Mouse (Mus musculus) T-helper 1 cell (primary cell): Measurements from ENCODE around the gene Adal.
"Not testable (repeated sequence)": the region's sequence is repeated elsewhere in the genome, so short reads cannot be mapped to it uniquely, and the experiment has no call there.

Source experiments
- in situ Hi-C: fragments of 300-600 bp; cut with MboI, MseI; formaldehyde crosslinking; loops from one replicate; pipeline ENCODE4 v1.15.1; 2025; ENCODE audit warnings: high pct_unique_total_duplicates

Gene Adal

DNA sequence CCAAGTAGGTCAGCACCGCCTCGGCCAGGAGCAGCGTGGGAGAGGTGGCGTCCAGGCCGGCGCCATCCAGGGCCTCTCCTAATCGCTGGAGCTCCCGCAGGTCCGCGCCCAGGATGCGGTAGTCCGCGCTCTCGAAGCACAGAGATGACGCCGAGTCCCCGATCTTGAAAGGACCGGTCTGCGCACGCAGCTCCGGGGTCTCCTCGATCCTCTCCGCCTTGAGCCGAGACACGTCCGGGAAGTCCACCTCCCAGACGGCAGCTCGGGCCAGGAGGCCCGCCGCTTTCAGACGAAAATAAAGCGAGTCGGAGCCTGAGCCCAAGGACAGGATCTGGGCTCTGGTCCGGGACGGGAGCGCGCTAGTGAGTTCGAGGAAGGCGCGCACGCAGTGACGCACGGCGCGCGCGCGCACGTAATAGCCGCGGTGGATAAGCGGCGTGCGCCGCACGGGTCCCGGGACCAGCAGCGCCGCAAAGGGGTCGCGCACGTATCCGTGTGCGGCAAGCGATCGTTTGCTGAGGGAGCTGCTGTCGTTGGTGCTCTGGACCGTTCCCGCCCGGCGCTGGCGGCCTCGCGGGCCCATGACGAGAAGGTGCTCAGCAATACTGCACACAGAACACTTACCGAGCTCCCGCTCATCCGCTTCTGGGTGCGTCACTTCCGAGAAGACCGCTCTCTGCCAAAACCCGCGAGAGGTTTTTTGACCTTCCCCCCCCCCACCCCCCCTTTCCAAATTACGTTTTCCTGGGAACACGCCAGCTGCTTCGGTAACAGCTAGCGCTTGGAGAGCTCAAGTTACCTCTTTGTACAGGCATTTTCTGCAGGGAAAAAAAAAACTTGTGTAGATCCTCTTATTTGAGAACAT is at the start of gene Adal, which contains the start of gene Lcmt2:
Adal (plus strand) TSS at position 411 of the 865 bp plus-strand sequence.
Lcmt2 (minus strand) TSS at position 636 of the 865 bp plus-strand sequence.
- in situ Hi-C loops = no loop called here

DNA sequence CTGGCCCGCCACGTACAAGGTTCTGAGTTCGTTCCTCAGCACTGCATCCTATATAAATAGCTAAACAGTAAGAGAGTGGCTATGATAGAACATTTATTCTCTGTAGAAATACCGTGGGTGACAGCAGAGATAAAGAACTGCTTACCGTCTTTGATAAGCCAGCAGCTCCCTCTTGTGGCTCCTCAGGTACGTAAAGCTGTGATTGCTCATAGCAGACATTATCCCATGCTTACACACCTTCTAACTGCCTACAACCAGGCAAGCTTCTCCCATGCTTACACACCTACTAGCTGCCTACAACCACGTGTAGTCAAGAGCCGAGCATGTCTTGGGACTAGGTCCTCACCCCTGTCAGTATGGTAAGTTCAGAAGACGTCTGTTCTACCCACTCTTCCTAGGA is 38.2 kb upstream of the Adal start:
- in situ Hi-C loops = no loop called here

DNA sequence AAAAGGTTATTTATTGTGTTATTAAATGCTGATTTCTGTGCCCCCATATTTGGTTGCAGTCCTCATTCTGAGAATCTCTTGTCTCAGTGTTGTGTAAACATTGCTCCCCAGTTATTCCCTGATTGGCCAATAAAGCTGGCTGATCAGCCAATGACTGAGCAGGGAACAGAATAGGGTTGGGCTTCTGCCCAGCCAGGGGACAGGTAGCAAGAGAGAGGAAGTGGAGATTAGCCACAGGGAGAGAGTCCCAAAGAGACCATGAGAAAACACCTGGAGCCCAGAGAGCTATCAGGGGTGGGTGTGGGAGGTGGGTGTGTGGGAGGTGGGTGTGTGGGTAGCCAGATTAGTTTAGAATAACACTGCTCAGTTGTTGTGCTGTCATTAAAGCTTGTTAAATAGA is 34.3 kb upstream of the Adal start:
- in situ Hi-C loops = no loop called here

DNA sequence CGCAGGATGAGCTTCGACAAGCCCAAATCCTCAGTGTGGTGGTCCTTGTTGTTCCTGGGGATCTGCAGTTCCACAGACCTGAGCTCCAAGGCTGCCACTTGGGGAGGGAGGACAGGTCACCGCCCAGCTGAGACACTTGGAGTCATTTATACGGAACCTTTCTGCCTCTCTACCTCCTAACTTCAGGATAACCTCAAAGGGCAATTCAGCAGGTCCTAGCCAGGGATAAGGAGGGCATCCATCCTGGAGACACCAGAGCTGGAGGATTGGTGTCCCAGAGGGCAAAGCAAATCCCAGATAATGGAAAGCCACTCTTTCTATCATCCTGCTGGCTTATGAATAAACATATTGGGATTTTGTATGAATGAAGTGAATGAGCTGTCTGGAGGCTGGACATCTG is 30.5 kb upstream of the Adal start, which contains the start of gene Tgm7:
Tgm7 (minus strand) TSS at position 101 of the 400 bp plus-strand sequence.
- in situ Hi-C loops = no loop called here

DNA sequence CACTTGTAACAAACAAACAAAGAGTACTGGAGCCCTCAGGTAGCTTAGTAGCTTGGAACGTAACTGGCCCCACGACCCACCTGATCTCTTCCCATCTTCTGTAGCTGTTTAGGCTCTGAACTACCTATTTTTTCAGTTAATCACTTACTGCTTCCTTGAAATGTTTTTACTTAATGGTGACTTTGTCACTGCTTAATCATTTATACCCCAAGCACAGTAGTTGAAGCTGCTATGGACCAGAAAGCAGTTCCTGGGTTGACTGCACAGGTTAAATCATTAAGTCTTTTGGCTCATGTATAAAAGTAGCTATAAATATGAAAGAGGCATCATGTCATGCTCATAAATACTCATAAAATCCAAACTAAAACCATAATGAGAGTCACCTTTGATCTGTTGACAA is 24.8 kb upstream of the Adal start:
- in situ Hi-C loops = no loop called here

DNA sequence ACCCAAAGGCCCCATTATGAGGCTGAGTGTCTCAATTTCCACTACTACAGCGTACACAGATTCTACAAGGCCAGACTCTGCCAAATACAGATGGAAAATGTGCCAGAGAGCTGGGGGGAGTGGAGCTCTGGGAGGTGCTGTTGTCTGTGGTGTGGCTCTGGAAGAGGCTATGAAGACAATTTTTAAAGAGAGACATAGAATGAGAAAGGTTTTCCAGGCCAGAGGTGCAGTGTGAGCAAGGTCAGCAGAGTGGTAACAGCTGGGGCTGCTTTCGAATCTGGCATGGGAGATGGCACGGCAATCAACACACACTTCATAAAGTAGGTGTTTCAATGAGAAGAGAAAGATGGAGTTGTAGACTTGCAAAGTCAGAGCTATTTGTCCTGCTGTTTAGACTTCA is 21.0 kb upstream of the Adal start:
- in situ Hi-C loops = no loop called here

DNA sequence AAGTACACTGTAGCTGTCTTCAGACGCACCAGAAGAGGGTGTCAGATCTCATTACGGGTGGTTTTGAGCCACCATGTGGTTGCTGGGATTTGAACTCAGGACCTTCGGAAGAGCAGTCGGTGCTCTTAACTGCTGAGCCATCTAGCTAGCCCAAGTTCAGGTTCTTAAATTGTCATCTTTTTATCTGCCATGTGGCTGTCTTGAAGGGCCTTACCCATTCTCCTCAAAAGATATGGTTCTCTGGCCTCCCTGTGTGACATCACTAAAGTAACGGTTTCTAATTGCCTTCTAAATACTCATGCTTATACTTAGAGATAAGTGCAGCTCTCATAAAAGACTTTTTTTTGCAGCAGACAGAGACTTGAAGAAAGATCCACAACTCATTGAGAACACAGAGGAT is 13.9 kb upstream of the Adal start:
- in situ Hi-C loops = not testable (repeated sequence)

DNA sequence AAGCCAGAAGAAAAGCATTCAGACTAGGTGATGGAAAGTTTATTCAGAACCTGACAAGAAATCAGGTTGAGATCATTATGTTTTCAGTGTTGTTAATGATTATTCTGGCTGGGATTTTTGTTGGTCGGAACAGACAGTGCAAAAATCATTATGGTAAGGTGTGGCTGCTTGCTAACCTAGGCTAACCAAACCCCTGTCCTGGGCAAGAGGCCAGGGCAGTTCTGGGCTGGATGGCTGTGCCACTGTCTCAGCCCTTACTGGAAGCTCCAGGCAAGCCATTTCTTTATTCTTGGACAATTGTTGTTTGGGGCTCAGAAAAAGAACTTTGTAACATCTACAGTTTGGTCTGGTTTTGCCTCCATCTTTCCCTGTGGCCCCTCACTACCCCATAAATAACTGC is 12.7 kb upstream of the Adal start:
- in situ Hi-C loops = no loop called here

DNA sequence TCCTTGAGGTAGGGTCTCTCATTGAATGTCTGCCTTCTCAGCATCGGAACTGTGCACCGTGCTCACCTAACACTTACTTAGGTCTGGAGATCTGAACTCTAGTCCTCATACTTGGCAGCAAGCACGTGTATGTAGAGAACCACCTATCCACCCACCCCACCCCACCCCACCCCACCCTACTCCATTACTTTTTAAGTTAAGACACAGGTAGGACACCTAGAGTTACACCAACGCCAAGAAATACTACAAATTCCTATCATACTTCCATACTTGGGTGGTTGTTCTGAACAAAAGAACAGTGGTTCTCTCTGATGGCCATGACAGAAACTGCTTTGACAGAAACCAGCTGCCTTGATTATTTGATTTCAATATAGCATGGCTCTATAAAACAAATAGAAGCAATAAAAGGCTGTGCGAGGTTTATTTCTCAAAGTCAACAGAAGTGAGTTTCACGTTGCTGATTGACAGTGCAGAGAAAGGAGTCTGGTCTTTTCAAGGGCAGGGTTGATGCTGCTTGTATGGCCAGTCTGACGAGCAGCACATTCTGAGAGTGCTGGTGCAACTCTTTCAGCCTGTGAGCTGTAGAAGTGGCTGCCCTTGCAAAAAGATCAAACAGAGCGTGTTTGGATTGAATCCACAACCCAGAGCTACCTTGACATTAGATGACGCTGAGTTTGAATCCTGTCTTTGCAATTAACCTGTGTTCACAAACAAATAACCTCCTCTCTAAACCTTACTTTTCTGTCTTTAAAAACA is 11.2 kb upstream of the Adal start:
- in situ Hi-C loops = no loop called here

DNA sequence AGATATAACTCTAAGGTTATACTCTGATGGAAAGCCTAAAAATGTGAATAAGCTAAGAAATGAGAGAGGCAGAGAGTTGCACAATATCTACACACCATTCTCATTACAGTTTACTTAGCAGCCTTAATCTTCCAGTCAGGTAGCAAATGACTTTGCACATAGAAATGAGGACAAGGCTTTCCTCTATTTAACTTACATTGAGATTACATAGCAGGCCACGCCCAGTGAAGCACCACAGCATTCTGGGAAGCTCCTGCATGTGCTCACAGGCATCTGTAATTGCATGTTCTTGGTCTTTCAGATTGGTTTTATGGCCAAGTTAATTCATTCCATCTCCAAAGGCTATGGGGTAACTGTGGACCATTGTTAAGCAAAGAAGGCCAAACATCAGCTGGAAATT is 7.4 kb upstream of the Adal start:
- in situ Hi-C loops = no loop called here

DNA sequence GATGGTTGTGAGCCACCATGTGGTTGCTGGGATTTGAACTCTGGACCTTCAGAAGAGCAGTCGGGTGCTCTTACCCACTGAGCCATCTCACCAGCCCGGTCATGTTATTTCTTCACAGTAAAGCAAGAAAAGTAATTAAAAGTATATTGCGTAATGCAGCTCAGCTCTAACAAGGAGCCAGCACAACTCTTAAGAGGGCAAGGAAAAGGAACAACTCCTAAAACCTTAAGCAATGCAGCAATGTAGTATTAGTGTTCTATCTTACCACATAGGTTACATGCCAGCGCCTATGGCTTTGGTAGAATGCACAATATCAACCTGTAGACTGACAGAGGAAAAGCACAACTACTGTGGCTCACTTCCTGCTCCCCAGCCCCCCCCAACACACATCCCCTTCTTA is 2.9 kb upstream of the Adal start:
- in situ Hi-C loops = no loop called here

DNA sequence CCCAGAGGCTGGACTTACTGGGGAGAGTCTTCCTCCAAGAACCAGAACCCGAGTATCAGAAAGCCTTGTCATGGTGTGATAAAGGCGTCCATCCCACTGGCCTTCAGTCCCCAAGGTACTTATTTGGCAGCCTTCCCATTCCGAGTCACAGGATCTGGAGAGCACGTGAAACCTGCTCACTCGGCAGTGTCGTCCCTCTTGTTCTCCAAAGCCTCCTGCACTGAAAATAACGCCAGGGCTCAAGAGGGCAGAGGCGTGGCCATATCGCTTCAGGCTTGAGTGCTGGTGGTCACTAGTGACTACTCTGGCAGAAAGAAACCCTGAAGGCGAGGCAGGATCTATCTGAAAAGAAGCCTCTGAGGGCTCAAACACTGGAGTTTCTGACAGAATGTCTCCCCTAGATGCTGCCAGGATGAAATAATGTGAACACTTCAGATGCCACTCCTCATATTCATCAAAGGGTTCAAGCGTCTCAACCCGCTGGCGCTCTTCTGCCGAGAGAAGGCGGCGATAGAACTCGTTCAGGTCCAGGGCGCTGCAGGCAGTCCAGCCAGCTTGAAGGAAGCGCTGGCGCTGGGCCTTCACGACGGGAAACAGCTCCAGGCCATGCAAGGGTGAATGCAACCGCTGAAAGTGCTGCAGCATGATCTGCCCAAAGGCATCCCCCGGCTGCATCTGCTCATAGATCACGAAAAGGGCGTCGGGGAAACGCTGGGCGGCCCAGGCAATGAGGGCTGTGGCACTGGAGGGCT is 786 bp upstream of the Adal start:
- in situ Hi-C loops = no loop called here

DNA sequence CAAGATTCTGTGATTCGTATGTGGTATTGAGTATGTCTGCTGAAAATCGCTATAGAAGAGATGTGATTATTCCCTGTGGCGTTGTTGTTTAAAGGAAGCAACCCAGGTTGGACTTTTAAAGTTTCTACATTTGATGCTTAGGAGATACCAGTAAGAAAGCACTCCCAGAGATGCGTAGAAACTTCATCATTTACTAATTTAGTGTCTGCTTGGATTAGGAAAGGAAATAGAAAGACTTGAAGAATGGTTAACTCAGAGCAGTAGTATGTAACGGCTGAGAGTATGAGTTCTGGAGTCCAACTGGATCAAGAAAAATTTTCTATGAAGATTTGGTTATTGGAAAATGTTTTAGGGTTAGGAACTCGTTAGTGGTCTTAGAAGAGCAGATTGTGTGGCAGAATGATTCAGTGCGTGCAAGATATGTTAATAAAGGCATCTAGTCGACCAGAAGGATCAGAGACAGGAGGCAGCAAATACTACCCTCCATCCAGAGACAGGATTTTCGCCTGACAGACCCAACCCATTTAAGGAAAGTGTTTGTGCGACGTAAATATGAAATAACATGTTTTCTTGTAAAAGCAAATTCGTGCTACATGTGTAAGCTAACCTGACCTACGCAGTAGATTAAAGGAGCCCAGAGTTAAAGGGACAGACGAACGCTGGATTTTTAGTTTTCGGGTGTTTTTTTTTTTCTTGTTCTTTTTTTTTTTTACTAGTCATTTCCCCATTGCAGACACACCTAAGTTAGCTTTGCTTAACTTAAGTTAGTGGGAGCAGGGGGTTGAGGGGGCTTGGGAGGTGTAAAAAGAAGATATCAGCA is 1.2 kb downstream of the Adal start:
- in situ Hi-C loops = no loop called here

DNA sequence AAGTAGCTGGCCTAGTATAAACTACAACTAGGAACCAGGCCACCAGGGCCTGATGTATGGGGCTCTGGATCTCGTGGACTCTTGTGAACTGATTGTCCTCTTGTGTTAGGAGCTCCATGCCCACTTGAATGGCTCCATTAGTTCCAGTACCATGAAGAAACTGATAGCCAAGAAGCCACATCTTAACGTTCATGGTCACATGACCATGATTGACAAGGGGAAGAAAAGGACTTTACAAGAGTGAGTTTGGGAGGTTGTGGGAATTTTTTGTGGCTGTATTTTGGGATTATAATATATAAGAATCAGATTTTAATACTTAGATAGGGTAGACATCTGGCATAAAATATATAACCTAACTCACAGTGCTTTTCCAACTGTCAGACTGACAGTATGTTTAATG is 2.2 kb downstream of the Adal start:
- in situ Hi-C loops = no loop called here

DNA sequence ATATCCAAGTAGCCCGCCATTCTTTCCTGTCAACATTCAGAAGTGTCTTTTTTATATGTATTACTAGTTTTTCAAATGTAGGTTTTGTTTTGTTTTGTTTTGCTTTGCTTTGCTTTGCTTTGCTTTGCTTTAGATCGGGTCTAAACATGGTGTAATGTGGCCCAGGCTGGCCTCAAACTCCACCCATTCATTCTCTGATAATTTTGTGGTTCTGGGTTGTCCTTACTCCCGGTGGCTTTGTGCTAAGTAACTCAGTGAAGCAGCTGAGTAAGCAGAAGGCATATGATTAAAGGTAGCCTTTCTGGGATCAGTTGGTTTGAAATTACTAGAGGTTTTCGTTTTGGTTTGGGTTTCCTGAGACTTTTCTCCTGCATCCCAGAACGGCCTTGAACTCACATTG is 9.5 kb downstream of the Adal start:
- in situ Hi-C loops = no loop called here

DNA sequence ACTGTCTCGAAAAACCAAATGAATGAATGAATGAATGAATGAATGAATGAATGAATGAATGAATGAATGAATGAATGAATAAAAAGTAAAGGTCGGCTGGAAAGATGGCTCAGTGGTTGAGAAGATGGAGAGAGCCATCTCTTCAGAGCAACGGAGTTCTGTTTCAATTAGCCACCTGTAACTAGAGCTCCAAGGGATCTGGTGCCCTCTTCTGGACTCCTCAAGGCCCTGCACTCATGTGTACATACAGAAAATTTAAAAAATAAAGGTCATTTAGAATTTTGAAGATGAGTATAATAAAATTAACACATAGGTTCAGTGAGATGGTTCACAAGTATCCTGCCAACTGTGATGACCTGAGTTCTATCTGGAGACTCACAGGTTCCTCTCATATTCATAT is 12.9 kb downstream of the Adal start:
- in situ Hi-C loops = no loop called here

DNA sequence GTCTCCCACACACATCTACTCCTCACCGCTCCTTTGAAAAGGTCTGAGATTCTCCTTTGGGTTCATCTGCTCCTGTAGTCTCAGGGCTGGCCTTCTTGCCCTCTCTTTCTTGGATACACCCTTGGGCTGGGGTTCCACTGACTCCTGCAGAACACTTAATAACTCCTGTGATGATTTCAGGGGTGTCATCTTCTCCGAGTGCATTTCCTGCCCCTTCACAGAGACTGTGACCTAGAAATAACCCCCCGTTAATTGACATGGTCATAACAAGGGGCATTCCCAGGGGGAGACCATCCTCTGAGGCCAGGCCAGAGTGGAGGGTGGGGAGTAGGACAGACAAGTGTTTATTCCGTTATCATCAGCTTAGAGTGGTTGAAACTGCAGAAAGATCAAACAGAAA is 28.9 kb downstream of the Adal start:
- in situ Hi-C loops = no loop called here

DNA sequence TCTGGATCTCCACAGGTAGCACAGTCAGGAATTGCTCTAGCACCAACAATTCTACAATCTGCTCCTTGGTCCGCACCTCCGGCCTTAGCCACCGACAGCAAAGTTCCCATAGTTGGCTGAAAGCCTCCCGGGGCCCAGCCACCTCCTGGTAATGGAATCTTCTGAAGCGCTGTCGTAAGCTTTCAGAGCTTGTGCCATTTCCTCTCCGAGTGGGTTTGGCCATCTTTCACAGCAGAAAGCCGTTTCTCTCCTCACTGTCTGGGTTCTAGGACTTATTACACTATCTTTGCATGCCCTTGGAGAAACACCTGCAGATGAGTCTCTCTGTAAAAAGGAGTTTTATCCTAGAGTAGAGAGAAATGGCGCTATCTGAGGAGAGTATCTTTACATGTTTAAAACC is 29.7 kb downstream of the Adal start:
- in situ Hi-C loops = no loop called here

DNA sequence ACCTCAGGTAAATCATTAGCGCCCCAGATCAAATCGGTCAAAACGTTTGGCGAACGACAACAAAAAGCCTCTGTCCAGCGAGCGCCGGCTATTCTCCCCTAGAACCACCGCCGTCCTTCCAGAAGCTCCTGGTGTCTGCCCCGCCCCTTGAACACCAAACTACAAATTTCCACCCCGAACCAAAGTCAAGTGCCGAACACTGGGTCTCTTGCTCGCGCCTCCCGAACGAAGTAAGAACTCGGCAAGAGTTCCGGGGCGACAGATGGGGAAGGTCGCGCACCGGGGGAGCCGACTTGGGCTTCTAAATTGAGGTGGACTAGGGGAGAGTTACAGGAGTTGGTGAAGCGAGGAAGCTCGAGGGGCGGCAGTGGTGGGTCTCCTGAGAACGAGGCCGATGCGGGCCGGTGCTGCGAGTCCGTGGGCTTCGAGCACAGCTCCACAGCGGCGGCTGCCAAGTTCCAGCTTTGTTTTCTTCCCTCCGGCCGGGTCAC is 30.3 kb downstream of the Adal start, which contains the start of gene Tubgcp4:
Tubgcp4 (plus strand) TSS at position 174 of the 491 bp plus-strand sequence.
- in situ Hi-C loops = no loop called here

DNA sequence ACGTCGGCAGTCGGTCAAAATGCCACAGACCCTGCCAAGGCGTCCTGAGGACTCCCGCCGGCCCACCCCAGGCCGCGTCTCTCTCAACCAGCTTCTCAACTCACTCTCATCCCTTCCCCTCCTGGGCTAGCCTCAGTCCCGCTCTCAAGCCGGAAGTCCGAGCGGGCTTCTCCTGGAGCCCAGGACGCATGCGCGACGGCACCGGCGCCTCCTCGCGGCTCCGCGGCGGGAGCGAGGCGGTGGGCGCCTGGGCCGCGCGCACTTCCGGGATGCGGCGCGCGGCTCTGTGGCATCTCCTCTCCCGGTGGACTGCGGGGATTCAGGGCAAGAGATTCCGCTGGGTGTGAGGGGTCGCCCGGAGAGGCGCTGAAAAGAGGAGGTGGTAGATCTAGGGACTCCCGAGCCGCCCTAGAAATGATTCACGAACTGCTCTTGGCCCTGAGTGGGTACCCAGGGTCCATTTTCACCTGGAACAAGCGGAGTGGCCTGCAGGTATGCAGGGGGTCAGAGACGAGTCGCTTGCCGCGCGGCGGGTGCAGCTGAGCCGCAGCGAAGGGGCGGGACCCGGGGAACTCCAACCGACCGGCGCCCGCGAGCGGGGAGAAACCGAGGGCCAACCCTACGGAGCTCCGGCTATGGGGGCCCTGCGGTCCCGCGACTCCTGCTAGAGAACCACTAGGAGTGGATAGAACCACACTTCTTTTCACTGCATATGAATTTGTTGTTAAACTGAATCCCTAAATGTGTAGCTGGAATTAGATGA is 30.9 kb downstream of the Adal start, which contains the start of gene Zscan29:
Zscan29 (minus strand) TSS at position 146 of the 763 bp plus-strand sequence.
- in situ Hi-C loops = no loop called here
